Comparison of ENCODE assay signal across 20 mouse cellular contexts in the genomic region with DNA sequence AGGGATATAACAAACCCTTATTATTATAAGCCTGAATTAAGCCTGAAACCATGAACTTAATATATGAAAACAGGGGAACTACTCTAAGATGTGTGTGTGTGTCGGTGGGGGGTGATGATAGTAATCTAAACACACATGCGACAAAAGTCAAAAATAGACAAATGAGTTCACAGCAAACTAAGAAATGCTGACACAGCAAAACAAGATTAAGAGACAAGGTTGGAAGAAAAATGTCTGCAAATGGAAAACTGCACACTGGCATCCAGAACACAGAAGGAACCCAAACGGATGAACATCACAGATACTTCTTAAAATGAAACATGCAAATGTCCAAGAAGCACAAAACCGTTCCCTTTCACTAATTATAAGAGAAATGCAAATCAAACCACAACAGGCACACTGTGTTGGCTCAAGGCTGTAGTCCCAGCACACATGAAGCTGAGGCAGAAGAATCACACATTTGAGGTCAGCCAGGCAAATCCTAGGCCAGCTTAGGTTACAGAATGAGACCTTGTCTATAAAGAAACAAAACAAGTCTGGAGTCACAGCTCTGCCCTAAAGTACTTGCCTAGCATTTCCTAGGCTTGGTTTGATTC.
"Had no signal": no experiment of that assay in that cellular context is flagged by ENCODE, and none has a peak within 500 bp of the region (broad histone marks: within the 10 kb centered on the region; RNA-seq: fewer than 3 reads in every experiment).

No protein-coding gene starts in this region.

- H3K27me3 ChIP-seq: midbrain, embryonic 12.5 days; neural tube, embryonic 13.5 days; neural tube, embryonic 15.5 days; stomach, embryonic 15.5 days had no signal

- H3K4me2 ChIP-seq: lung, embryonic 14.5 days; midbrain, embryonic 12.5 days; neural tube, embryonic 13.5 days; neural tube, embryonic 15.5 days; stomach, embryonic 15.5 days had no signal

- H3K9ac ChIP-seq: lung, embryonic 14.5 days; midbrain, embryonic 12.5 days; neural tube, embryonic 13.5 days; neural tube, embryonic 15.5 days; stomach, embryonic 15.5 days had no signal

- ATAC-seq: midbrain, embryonic 16.5 days had no signal

- H3K9me3 ChIP-seq: midbrain, embryonic 10.5 days; midbrain, embryonic 12.5 days; neural tube, embryonic 13.5 days; neural tube, embryonic 15.5 days; stomach, embryonic 15.5 days had no signal

- H3K4me3 ChIP-seq: midbrain, embryonic 10.5 days; midbrain, embryonic 12.5 days; myocyte; neural tube, embryonic 13.5 days; neural tube, embryonic 15.5 days; stomach, embryonic 15.5 days had no signal

- H3K36me3 ChIP-seq: midbrain, embryonic 10.5 days; midbrain, embryonic 12.5 days; neural tube, embryonic 13.5 days; stomach, embryonic 15.5 days had no signal

- DNase-seq: lung, adult 18-20 months; lung, embryonic 14.5 days; lung, postnatal 10 days; lung, postnatal 4 days; midbrain, embryonic 14.5 days; retina, postnatal 1 day; right cerebral cortex, adult 18-20 months; right cerebral cortex, postnatal 25 days; right cerebral cortex, postnatal 4 days; thymus, adult 2 months; thymus, postnatal 25 days; thymus, postnatal 4 days had no signal

- H3K27ac ChIP-seq: midbrain, embryonic 10.5 days; midbrain, embryonic 12.5 days; neural tube, embryonic 13.5 days; neural tube, embryonic 15.5 days; stomach, embryonic 15.5 days; stomach, postnatal 0 days had no signal
